Mouse (Mus musculus): ENCODE data around the gene Cxcl14. TPM values are rescaled to one million over a fixed set of nuclear protein-coding genes. Genes with fewer than 3 reads are reported as not detected.

Cxcl14 gene
- polyA plus RNA-seq, 1 experiment from 2014 or later, result 11.2 TPM

GRCm38 (mm10) chr13:56296659-56297020, 289 bp upstream of the Cxcl14 start:
- Histone ChIP-seq H3K9ac (replicated peaks; ENCODE audit: low read depth) (no peak overlapping the region), H3K27me3 (replicated peaks; ENCODE audit: insufficient read depth, low read length) (peaks cover 53% of the 10 kb centered on the region), H3K4me1 (ENCODE audit: insufficient read depth, low read depth, low read length) (peaks cover 3% of the 10 kb centered on the region; the same call in 1 of the 2 replicates), H3K27ac (ENCODE audit: low read length) (no peak overlapping the region), H3K4me2 (replicated peaks; ENCODE audit: low read depth, low read length) (peak overlapping the region; percentile 60), H3K9me3 (ENCODE audit: low read length) (no peaks in the 10 kb centered on the region), H3K36me3 (ENCODE audit: insufficient read depth, low read length) (no peaks in the 10 kb centered on the region), H3K4me3 (ENCODE audit: low read depth, low read length) (peak overlapping the region; percentile 36; the same call in 1 of the 2 replicates)
- WGBS, result 6% methylated on average over 8 of the region's 8 CpGs
- no peak for DNase-seq (ENCODE audit: low spot score)
- ATAC-seq, result no peak
- no peak for TF ChIP-seq CTCF (IDR thresholded peaks at IDR 0.05)
- no peak for TF ChIP-seq EP300 (IDR thresholded peaks at IDR 0.05)

GRCm38 (mm10) chr13:56295586-56295942, 787 bp downstream of the Cxcl14 start:
- Histone ChIP-seq H3K36me3 (ENCODE audit: insufficient read depth, low read length) (no peaks in the 10 kb centered on the region), H3K4me1 (ENCODE audit: insufficient read depth, low read depth, low read length) (peaks cover 3% of the 10 kb centered on the region; the same call in 1 of the 2 replicates), H3K9ac (replicated peaks; ENCODE audit: low read depth) (no peak overlapping the region), H3K4me3 (ENCODE audit: low read depth, low read length) (peak overlapping the region; percentile 36), H3K27me3 (replicated peaks; ENCODE audit: insufficient read depth, low read length) (peaks cover 53% of the 10 kb centered on the region), H3K27ac (ENCODE audit: low read length) (no peak overlapping the region), H3K4me2 (replicated peaks; ENCODE audit: low read depth, low read length) (peak overlapping the region; percentile 60), H3K9me3 (ENCODE audit: low read length) (no peaks in the 10 kb centered on the region)
- TF ChIP-seq CTCF (IDR thresholded peaks at IDR 0.05), result no peak
- no peak for TF ChIP-seq EP300 (IDR thresholded peaks at IDR 0.05)
- WGBS, result 5% methylated on average over 13 of the region's 13 CpGs
- no peak for DNase-seq (ENCODE audit: low spot score)
- ATAC-seq, result no peak

GRCm38 (mm10) chr13:56294908-56295307, 1.4 kb downstream of the Cxcl14 start:
- no peak for TF ChIP-seq CTCF (IDR thresholded peaks at IDR 0.05)
- no peak for TF ChIP-seq EP300 (IDR thresholded peaks at IDR 0.05)
- no peak overlapping the region for H3K27ac ChIP-seq (ENCODE audit: low read length)
- H3K36me3 ChIP-seq (ENCODE audit: insufficient read depth, low read length), result no peaks in the 10 kb centered on the region
- peak overlapping the region; percentile 36; the same call in 1 of the 2 replicates for H3K4me3 ChIP-seq (ENCODE audit: low read depth, low read length)
- 9% methylated on average over 10 of the region's 10 CpGs for WGBS
- peaks cover 53% of the 10 kb centered on the region for H3K27me3 ChIP-seq (replicated peaks; ENCODE audit: insufficient read depth, low read length)
- H3K4me2 ChIP-seq (replicated peaks; ENCODE audit: low read depth, low read length), result no peak overlapping the region
- H3K9me3 ChIP-seq (ENCODE audit: low read length), result no peaks in the 10 kb centered on the region
- H3K4me1 ChIP-seq (ENCODE audit: insufficient read depth, low read depth, low read length), result peaks cover 3% of the 10 kb centered on the region; the same call in 1 of the 2 replicates
- DNase-seq (ENCODE audit: low spot score) (no peak), ATAC-seq (no peak)
- H3K9ac ChIP-seq (replicated peaks; ENCODE audit: low read depth), result no peak overlapping the region

GRCm38 (mm10) chr13:56289998-56290397, 6.4 kb downstream of the Cxcl14 start:
- Histone ChIP-seq H3K27me3 (replicated peaks; ENCODE audit: insufficient read depth, low read length) (peaks cover 25% of the 10 kb centered on the region), H3K27ac (ENCODE audit: low read length) (no peak overlapping the region)
- DNase-seq (ENCODE audit: low spot score), result no peak

GRCm38 (mm10) chr13:56289261-56289660, 7.1 kb downstream of the Cxcl14 start:
- Histone ChIP-seq H3K9me3 (ENCODE audit: low read length) (no peaks in the 10 kb centered on the region), H3K4me3 (ENCODE audit: low read depth, low read length) (no peak overlapping the region), H3K27me3 (replicated peaks; ENCODE audit: insufficient read depth, low read length) (peaks cover 18% of the 10 kb centered on the region), H3K4me2 (replicated peaks; ENCODE audit: low read depth, low read length) (no peak overlapping the region), H3K4me1 (ENCODE audit: insufficient read depth, low read depth, low read length) (no peaks in the 10 kb centered on the region), H3K9ac (replicated peaks; ENCODE audit: low read depth) (no peak overlapping the region), H3K36me3 (ENCODE audit: insufficient read depth, low read length) (no peaks in the 10 kb centered on the region), H3K27ac (ENCODE audit: low read length) (no peak overlapping the region)
- 59% methylated on average over 11 of the region's 11 CpGs for WGBS
- no peak for DNase-seq (ENCODE audit: low spot score)
- TF ChIP-seq EP300 (IDR thresholded peaks at IDR 0.05) (no peak), CTCF (IDR thresholded peaks at IDR 0.05) (no peak)
- no peak for ATAC-seq

More at GRCm38 (mm10) chr13:56289998-56290397, 6.4 kb downstream of the Cxcl14 start:
- ATAC-seq, result no peak
- H3K4me1 ChIP-seq (ENCODE audit: insufficient read depth, low read depth, low read length), result no peaks in the 10 kb centered on the region
- H3K9me3 ChIP-seq (ENCODE audit: low read length), result no peaks in the 10 kb centered on the region
- H3K36me3 ChIP-seq (ENCODE audit: insufficient read depth, low read length), result no peaks in the 10 kb centered on the region
- H3K4me3 ChIP-seq (ENCODE audit: low read depth, low read length), result no peak overlapping the region
- no peak for TF ChIP-seq CTCF (IDR thresholded peaks at IDR 0.05)
- no peak for TF ChIP-seq EP300 (IDR thresholded peaks at IDR 0.05)
- 77% methylated on average over 6 of the region's 6 CpGs for WGBS
- H3K4me2 ChIP-seq (replicated peaks; ENCODE audit: low read depth, low read length), result no peak overlapping the region
- no peak overlapping the region for H3K9ac ChIP-seq (replicated peaks; ENCODE audit: low read depth)

- no peak for DNase-seq (ENCODE audit: low spot score)
Measured at GRCm38 (mm10) chr13:56288601-56289000, 7.8 kb downstream of the Cxcl14 start.

GRCm38 (mm10) chr13:56287091-56287490, 9.3 kb downstream of the Cxcl14 start:
- TF ChIP-seq CTCF (IDR thresholded peaks at IDR 0.05) (no peak), EP300 (IDR thresholded peaks at IDR 0.05) (no peak)

More at GRCm38 (mm10) chr13:56288601-56289000, 7.8 kb downstream of the Cxcl14 start:
- Histone ChIP-seq H3K36me3 (ENCODE audit: insufficient read depth, low read length) (no peaks in the 10 kb centered on the region), H3K4me2 (replicated peaks; ENCODE audit: low read depth, low read length) (no peak overlapping the region), H3K9me3 (ENCODE audit: low read length) (no peaks in the 10 kb centered on the region), H3K27me3 (replicated peaks; ENCODE audit: insufficient read depth, low read length) (peaks cover 11% of the 10 kb centered on the region; the same call in 1 of the 2 replicates), H3K9ac (replicated peaks; ENCODE audit: low read depth) (no peak overlapping the region), H3K4me1 (ENCODE audit: insufficient read depth, low read depth, low read length) (no peaks in the 10 kb centered on the region), H3K27ac (ENCODE audit: low read length) (no peak overlapping the region), H3K4me3 (ENCODE audit: low read depth, low read length) (no peak overlapping the region)
- no peak for TF ChIP-seq EP300 (IDR thresholded peaks at IDR 0.05)
- no peak for TF ChIP-seq CTCF (IDR thresholded peaks at IDR 0.05)
- whole genome bisulfite sequencing, result 37% methylated on average over 4 of the region's 4 CpGs
- no peak for ATAC-seq

More at GRCm38 (mm10) chr13:56287091-56287490, 9.3 kb downstream of the Cxcl14 start:
- H3K9ac ChIP-seq (replicated peaks; ENCODE audit: low read depth), result no peak overlapping the region
- H3K4me1 ChIP-seq (ENCODE audit: insufficient read depth, low read depth, low read length), result no peaks in the 10 kb centered on the region
- H3K36me3 ChIP-seq (ENCODE audit: insufficient read depth, low read length), result no peaks in the 10 kb centered on the region
- ATAC-seq (no peak), DNase-seq (ENCODE audit: low spot score) (no peak)
- H3K27ac ChIP-seq (ENCODE audit: low read length), result no peak overlapping the region
- H3K9me3 ChIP-seq (ENCODE audit: low read length), result no peaks in the 10 kb centered on the region
- no peaks in the 10 kb centered on the region for H3K27me3 ChIP-seq (replicated peaks; ENCODE audit: insufficient read depth, low read length)
- H3K4me2 ChIP-seq (replicated peaks; ENCODE audit: low read depth, low read length), result no peak overlapping the region
- WGBS, result 76% methylated on average over 9 of the region's 9 CpGs
- H3K4me3 ChIP-seq (ENCODE audit: low read depth, low read length), result no peak overlapping the region

All from lung, postnatal 0 days (tissue).